Mouse (Mus musculus) hindbrain, embryonic 10.5 days (tissue): ENCODE results near the gene Asf1b. TPM values are rescaled to one million over a fixed set of nuclear protein-coding genes. Genes with fewer than 3 reads are reported as not detected.
A peak's percentile ranks its signal among the peaks of the same experiment; 100 is the strongest.

Experiments used
- DNase-seq: peaks from one replicate; pipeline ENCODE4 v3.0.0-alpha.2; 2017; ENCODE audit warnings: low spot score
- H3K27ac ChIP-seq: fragments of 300-500 bp; sonication (generic); 2 replicates; pipeline ENCODE4 v1.5.1; 2016; ENCODE audit warnings: mild to moderate bottlenecking, moderate library complexity
- H3K27me3 ChIP-seq: fragments of 300-500 bp; sonication (generic); 2 replicates; pipeline ENCODE4 v1.6.1; 2016; ENCODE audit warnings: mild to moderate bottlenecking; ENCODE audit not compliant: poor library complexity, insufficient read depth, severe bottlenecking
- H3K36me3 ChIP-seq: fragments of 300-500 bp; sonication (generic); 2 replicates; pipeline ENCODE4 v1.6.1; 2016; ENCODE audit warnings: mild to moderate bottlenecking, moderate library complexity
- H3K4me1 ChIP-seq: fragments of 300-500 bp; sonication (generic); replicated peaks from 2 replicates; pipeline ENCODE4 v1.6.1; 2016; ENCODE audit warnings: mild to moderate bottlenecking
- H3K4me3 ChIP-seq: fragments of 300-500 bp; sonication (generic); 2 replicates; pipeline ENCODE4 v1.5.1; 2016; ENCODE audit warnings: mild to moderate bottlenecking, moderate library complexity
- H3K9me3 ChIP-seq: fragments of 300-500 bp; sonication (generic); 2 replicates; pipeline ENCODE4 v1.6.1; 2016; ENCODE audit warnings: mild to moderate bottlenecking, moderate library complexity
- WGBS: fragments of 180-500 bp; shearing (Covaris S2); methylation state at CpG from one replicate; pipeline ENCODE4 v1.1.7; 2016; 5-methylcytosine and 5-hydroxymethylcytosine counted together
- microRNA counts: library from miRNA; unstranded; fragments of <30 nt; microRNA quantifications from one replicate; lab custom pipeline; 2017
- polyA plus RNA-seq: library from polyadenylated mRNA; unstranded; fragments of >200 nt; fragmentation: Nextera tagmentation; extraction: Ambion mirVana; gene quantifications from 2 replicates; pipeline ENCODE4 v1.2.1, GENCODE M21; 2016

The Asf1b gene
- polyA plus RNA-seq, 1 experiment from 2014 or later: 99.1 TPM

DNA sequence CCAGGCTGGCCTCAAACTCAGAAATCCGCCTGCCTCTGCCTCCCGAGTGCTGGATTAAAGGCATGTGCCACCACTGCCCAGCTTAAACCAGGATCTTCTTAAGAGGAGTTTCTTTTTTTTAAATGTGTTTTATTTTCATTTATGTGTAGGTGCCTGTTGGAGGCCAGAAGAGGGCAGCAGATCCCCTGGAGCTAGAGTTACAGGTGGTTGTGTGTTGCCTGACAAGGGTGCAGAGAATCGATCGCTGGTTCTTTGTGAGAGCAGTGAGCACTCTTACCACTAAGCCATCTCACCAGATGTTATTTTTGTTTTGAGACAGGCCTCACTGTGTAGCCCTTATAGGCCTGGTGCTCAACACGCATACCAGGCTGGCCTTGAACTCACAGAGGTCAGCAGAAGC, 60.5 kb downstream of the Asf1b start:
- peaks cover 23% of the 10 kb centered on the region for H3K4me1 ChIP-seq
- H3K36me3 ChIP-seq: no peaks in the 10 kb centered on the region
- no peak overlapping the region for H3K27ac ChIP-seq
- H3K4me3 ChIP-seq: no peak overlapping the region
- no peak for DNase-seq
- H3K27me3 ChIP-seq: peaks cover 73% of the 10 kb centered on the region
- peaks cover 5% of the 10 kb centered on the region; the same call in 1 of the 2 replicates for H3K9me3 ChIP-seq
- WGBS: 93% methylated on average over 5 of the region's 5 CpGs

DNA sequence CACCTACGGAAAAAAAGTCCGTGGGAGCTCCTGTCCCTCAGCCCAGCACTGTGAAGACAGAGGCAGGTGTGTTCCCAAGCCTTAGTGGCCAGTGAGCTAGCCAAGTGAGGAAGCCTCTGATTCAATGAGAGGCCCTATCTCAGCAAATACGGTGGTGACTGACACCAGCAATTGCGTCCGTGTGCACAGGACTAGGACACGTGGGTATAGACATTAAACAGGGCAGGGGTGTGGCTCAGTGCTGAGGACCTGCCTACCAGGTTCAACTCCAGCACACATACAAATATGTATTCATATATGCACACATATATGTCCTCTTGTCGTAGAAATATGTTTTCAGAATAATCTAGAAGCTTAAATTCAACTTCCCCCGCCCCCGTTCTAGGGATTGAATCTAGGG, 64.4 kb downstream of the Asf1b start:
- Histone ChIP-seq H3K9me3 (peaks cover 5% of the 10 kb centered on the region; the same call in 1 of the 2 replicates), H3K4me1 (peaks cover 29% of the 10 kb centered on the region), H3K27me3 (peaks cover 70% of the 10 kb centered on the region), H3K36me3 (no peaks in the 10 kb centered on the region), H3K4me3 (no peak overlapping the region), H3K27ac (no peak overlapping the region)
- 87% methylated on average over 9 of the region's 9 CpGs for WGBS
- no peak for DNase-seq

MicroRNAs within 50 kb of the gene (microRNA counts, 519-probe panel; counts per million panel counts)
- microRNA mmu-miR-1199 (lab: Ali Mortazavi, UCI): 1,255 counts per million, percentile 77 among the panel's probes with 10 or more counts

Other genes with a start within 250 kb of the Asf1b start
- gene Ddx39, start 240.3 kb upstream of the Asf1b start, polyA plus RNA-seq: 253 and 322 TPM in 2 replicates
- 6.9 and 9.3 TPM in 2 replicates for gene Adgre5, start 214.2 kb upstream of the Asf1b start, polyA plus RNA-seq
- gene Adgrl1, start 55.4 kb upstream of the Asf1b start, polyA plus RNA-seq: 10.9 and 15.4 TPM in 2 replicates
- 1.1 and 1.5 TPM in 2 replicates for gene Gm10644, start 302 bp upstream of the Asf1b start, polyA plus RNA-seq
- gene Prkaca, start 17.5 kb downstream of the Asf1b start, polyA plus RNA-seq: 170 and 194 TPM in 2 replicates
- 7.6 and 9.5 TPM in 2 replicates for gene Samd1, start 42.2 kb downstream of the Asf1b start, polyA plus RNA-seq
- 0.52 and 0.54 TPM in 2 replicates for gene 1700067K01Rik, start 46.0 kb downstream of the Asf1b start, polyA plus RNA-seq
- gene 2210011C24Rik, start 56.7 kb downstream of the Asf1b start, polyA plus RNA-seq: 0.86 TPM in 1 of 2 replicates, not detected in the other
- gene Palm3, start 66.0 kb downstream of the Asf1b start, polyA plus RNA-seq: 9.2 and 10.0 TPM in 2 replicates
- gene Il27ra, start 87.1 kb downstream of the Asf1b start, polyA plus RNA-seq: 0.24 and 0.30 TPM in 2 replicates
- 0.69 TPM in 1 of 2 replicates, not detected in the other for gene Rln3, start 89.5 kb downstream of the Asf1b start, polyA plus RNA-seq
- 1.5 and 1.8 TPM in 2 replicates for gene Gm10643, start 109.6 kb downstream of the Asf1b start, polyA plus RNA-seq
- gene Rfx1, start 111.3 kb downstream of the Asf1b start, polyA plus RNA-seq: 8.5 and 9.2 TPM in 2 replicates
- gene Dcaf15, start 149.3 kb downstream of the Asf1b start, polyA plus RNA-seq: 16.7 and 19.2 TPM in 2 replicates
- 0.13 TPM in 1 of 2 replicates, not detected in the other for gene Podnl1, start 170.5 kb downstream of the Asf1b start, polyA plus RNA-seq
- 18.2 and 19.0 TPM in 2 replicates for gene Cc2d1a, start 192.4 kb downstream of the Asf1b start, polyA plus RNA-seq
- 2.1 TPM in 2 replicates for gene 4930432K21Rik, start 192.5 kb downstream of the Asf1b start, polyA plus RNA-seq
- 2.5 and 6.8 TPM in 2 replicates for gene Nanos3, start 229.7 kb downstream of the Asf1b start, polyA plus RNA-seq